15 mouse cellular contexts compared by ENCODE assay signal in the genomic region with DNA sequence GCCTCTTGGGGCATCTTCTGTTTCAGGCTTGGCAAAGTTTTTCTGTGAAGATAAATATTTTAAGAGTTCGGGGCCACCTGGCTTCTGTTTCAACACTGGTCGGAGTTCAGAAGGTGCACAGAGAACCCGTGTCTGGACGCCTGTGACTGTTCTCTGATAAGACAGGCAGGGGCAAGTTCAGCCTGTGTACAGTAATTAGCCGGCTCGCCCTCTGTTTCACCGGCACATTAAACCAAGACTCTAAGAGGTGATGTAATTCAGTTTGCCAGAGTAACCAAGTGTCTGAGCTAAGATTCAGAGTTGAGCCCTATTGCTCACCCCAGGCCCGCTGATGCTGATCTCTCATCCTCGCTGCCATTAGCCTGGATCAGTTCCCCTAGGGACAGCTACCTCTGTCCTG. TPM values are rescaled to one million over a fixed set of nuclear protein-coding genes. Genes with fewer than 3 reads are reported as not detected.
A peak's percentile ranks its signal among the peaks of the same experiment; 100 is the strongest.
DNase-seq lines count a peak whose midpoint lies in the region; ATAC-seq and TF ChIP-seq lines count a peak whose summit lies in the region.
"Had no signal": no experiment of that assay in that cellular context is flagged by ENCODE, and none has a peak within 500 bp of the region (broad histone marks: within the 10 kb centered on the region; RNA-seq: fewer than 3 reads in every experiment).

No protein-coding gene starts in this region.

- in situ Hi-C loops in ES-E14 (cut with MboI; ENCODE audit: low sequenced_read_pairs in 2 of 2, unreplicated experiment in 2 of 2), result no loop called here

- no peaks in the 10 kb centered on the region for H3K36me3 ChIP-seq in kidney, embryonic 14.5 days (ENCODE audit: control insufficient read depth, insufficient read depth, low read length)
- H3K36me3 ChIP-seq in ES-E14 (ENCODE audit: control insufficient read depth, insufficient read depth, low read length, poor library complexity, severe bottlenecking), result no peaks in the 10 kb centered on the region
- no peaks in the 10 kb centered on the region for H3K36me3 ChIP-seq in liver, embryonic 15.5 days (replicated peaks)
- H3K36me3 ChIP-seq: limb, embryonic 15.5 days; neural tube, embryonic 13.5 days had no signal

- ATAC-seq in kidney, embryonic 14.5 days (ENCODE audit: low FRiP score, low TSS enrichment), result 0 out of 2 replicates have a peak, but pooled peaks have one; percentile 51
- ATAC-seq in liver, embryonic 15.5 days (ENCODE audit: insufficient read depth), result peak; percentile 36; the same call in 1 of the 2 replicates
- no peak for ATAC-seq in monocyte, adult 5-6 weeks (replicated peaks; ENCODE audit: insufficient number of reproducible peaks, low FRiP score, low TSS enrichment, poor library complexity, severe bottlenecking)
- ATAC-seq: CD4-positive, CD25-positive, alpha-beta regulatory T cell, adult 4 months; midbrain, embryonic 16.5 days had no signal

- no peaks in the 10 kb centered on the region; the same call in 1 of the 2 replicates for H3K4me1 ChIP-seq in kidney, embryonic 14.5 days (ENCODE audit: control insufficient read depth, insufficient read depth, low read length)
- peaks cover 15 to 33% of the 10 kb centered on the region in 2 experiments for H3K4me1 ChIP-seq in ES-E14 (ENCODE audit: control insufficient read depth in 2 of 2, insufficient read depth in 2 of 2, low read length in 2 of 2, poor library complexity in 1 of 2)
- H3K4me1 ChIP-seq in liver, embryonic 15.5 days (replicated peaks), result peaks cover 37% of the 10 kb centered on the region

- H3K9me3 ChIP-seq in kidney, embryonic 14.5 days (ENCODE audit: control insufficient read depth, low read length), result no peaks in the 10 kb centered on the region
- no peaks in the 10 kb centered on the region for H3K9me3 ChIP-seq in ES-E14 (ENCODE audit: control insufficient read depth, insufficient read depth, low read depth, low read length)
- no peaks in the 10 kb centered on the region for H3K9me3 ChIP-seq in liver, embryonic 15.5 days (replicated peaks)
- H3K9me3 ChIP-seq: limb, embryonic 15.5 days; neural tube, embryonic 13.5 days had no signal

- TF ChIP-seq CTCF in brain, embryonic 14.5 days (IDR thresholded peaks at IDR 0.05; ENCODE audit: borderline replicate concordance, extremely low read depth, insufficient read depth, insufficient read length), result no peak

- no peak overlapping the region for H3K4me3 ChIP-seq in kidney, embryonic 14.5 days (ENCODE audit: low read length)
- no peak overlapping the region for H3K4me3 ChIP-seq in ES-E14 (ENCODE audit: insufficient read depth in 1 of 2, low read depth in 1 of 2, low read length in 2 of 2, poor library complexity in 1 of 2, severe bottlenecking in 1 of 2)
- no peak overlapping the region for H3K4me3 ChIP-seq in liver, embryonic 15.5 days (replicated peaks)
- H3K4me3 ChIP-seq: limb, embryonic 15.5 days; neural tube, embryonic 13.5 days had no signal

- 26% methylated on average over 9 of the region's 9 CpGs for WGBS in kidney, embryonic 14.5 days
- WGBS in liver, embryonic 15.5 days (ENCODE audit: insufficient replicate concordance), result 22% methylated on average over 9 of the region's 9 CpGs

- no peaks in the 10 kb centered on the region for H3K27me3 ChIP-seq in kidney, embryonic 14.5 days (ENCODE audit: control insufficient read depth, insufficient read depth, low read length)
- H3K27me3 ChIP-seq in liver, embryonic 15.5 days, result no peaks in the 10 kb centered on the region
- H3K27me3 ChIP-seq: limb, embryonic 15.5 days; neural tube, embryonic 13.5 days had no signal

- no peak overlapping the region for H3K9ac ChIP-seq in kidney, embryonic 14.5 days (ENCODE audit: low read depth, low read length)
- peak overlapping the region; percentile 11; the same call in 1 of the 2 replicates for H3K9ac ChIP-seq in ES-E14 (ENCODE audit: insufficient read depth, low read depth, low read length, poor library complexity, severe bottlenecking)
- H3K9ac ChIP-seq in liver, embryonic 15.5 days, result no peak overlapping the region
- H3K9ac ChIP-seq: hindbrain, embryonic 14.5 days; limb, embryonic 15.5 days; neural tube, embryonic 13.5 days had no signal

- H3K4me2 ChIP-seq in kidney, embryonic 14.5 days (replicated peaks; ENCODE audit: low read depth, low read length), result no peak overlapping the region
- peak overlapping the region; percentile 27 for H3K4me2 ChIP-seq in liver, embryonic 15.5 days
- H3K4me2 ChIP-seq: hindbrain, embryonic 14.5 days; limb, embryonic 15.5 days; neural tube, embryonic 13.5 days had no signal

- no peak overlapping the region for H3K27ac ChIP-seq in kidney, embryonic 14.5 days (ENCODE audit: low read depth, low read length)
- H3K27ac ChIP-seq in ES-E14 (ENCODE audit: insufficient read depth, low read depth, low read length, poor library complexity, severe bottlenecking), result no peak overlapping the region
- no peak overlapping the region for H3K27ac ChIP-seq in liver, embryonic 15.5 days (replicated peaks)
- H3K27ac ChIP-seq: hindbrain, embryonic 14.5 days; limb, embryonic 15.5 days; macrophage; neural tube, embryonic 13.5 days had no signal

- TF ChIP-seq POLR2A in brain, embryonic 14.5 days (IDR thresholded peaks at IDR 0.05; ENCODE audit: borderline replicate concordance, extremely low read depth, insufficient read depth, insufficient read length, poor library complexity, severe bottlenecking), result no peak

- DNase-seq in kidney, adult 8-10 months, result no peak
- no peak for DNase-seq in ES-E14 (ENCODE audit: low read depth, low spot score)
- DNase-seq in brain, embryonic 14.5 days (ENCODE audit: low read depth), result peak; percentile 62
- DNase-seq in cerebellum, postnatal 25 days, result no peak
- DNase-seq: adrenal gland, adult 8-10 months; cerebellum, adult 11 months had no signal

TF ChIP-seq in ES-E14, 5 proteins besides CTCF, POLR2A, EP300 and RAD21:
- TF ChIP-seq CHD2 (IDR thresholded peaks at IDR 0.05; ENCODE audit: low read depth, low read length) (no peak), ZNF384 (IDR thresholded peaks at IDR 0.05; ENCODE audit: low read depth, low read length) (no peak), HCFC1 (IDR thresholded peaks at IDR 0.05; ENCODE audit: borderline replicate concordance, insufficient read depth, low read length) (no peak), MAFK (IDR thresholded peaks at IDR 0.05; ENCODE audit: insufficient read depth, low read depth, low read length) (no peak), ZC3H11A (IDR thresholded peaks at IDR 0.05; ENCODE audit: borderline replicate concordance, low read depth, low read length) (no peak)

RNA-seq across cellular contexts. Expression of a gene that starts 16.5 kb away (rescaled TPM):
- polyA plus RNA-seq in kidney, embryonic 14.5 days (2014; fragmentation: Nextera tagmentation; extraction: Ambion mirVana), result 15.1 and 24.5 TPM in 2 replicates
- total RNA-seq in ES-E14 (2012; rRNA removed), result 18.2 and 19.9 TPM in 2 replicates
- 107 and 112 TPM in 2 replicates for polyA plus RNA-seq in brain, embryonic 14.5 days (2012; rRNA removed)
- polyA plus RNA-seq in liver, embryonic 15.5 days (2015; fragmentation: Nextera tagmentation; extraction: Ambion mirVana), result 6.8 and 8.4 TPM in 2 replicates
- total RNA-seq in monocyte, adult 5-6 weeks (2017), result 3.8 to 4.5 TPM (median 4.5 TPM) in 3 replicates
